Mouse (Mus musculus) T-helper 17 cell (primary cell): ENCODE data around the gene Ptprr.

Experiments used
- in situ Hi-C, 2 experiments: fragments of 300-600 bp; cut with MboI, MseI; formaldehyde crosslinking; loops; 1 replicate in 1 of 2; 2 replicates in 1 of 2; pipeline ENCODE4 v1.15.1; 2025; ENCODE audit warnings: high pct_unique_total_duplicates in 2 of 2

Gene Ptprr

DNA sequence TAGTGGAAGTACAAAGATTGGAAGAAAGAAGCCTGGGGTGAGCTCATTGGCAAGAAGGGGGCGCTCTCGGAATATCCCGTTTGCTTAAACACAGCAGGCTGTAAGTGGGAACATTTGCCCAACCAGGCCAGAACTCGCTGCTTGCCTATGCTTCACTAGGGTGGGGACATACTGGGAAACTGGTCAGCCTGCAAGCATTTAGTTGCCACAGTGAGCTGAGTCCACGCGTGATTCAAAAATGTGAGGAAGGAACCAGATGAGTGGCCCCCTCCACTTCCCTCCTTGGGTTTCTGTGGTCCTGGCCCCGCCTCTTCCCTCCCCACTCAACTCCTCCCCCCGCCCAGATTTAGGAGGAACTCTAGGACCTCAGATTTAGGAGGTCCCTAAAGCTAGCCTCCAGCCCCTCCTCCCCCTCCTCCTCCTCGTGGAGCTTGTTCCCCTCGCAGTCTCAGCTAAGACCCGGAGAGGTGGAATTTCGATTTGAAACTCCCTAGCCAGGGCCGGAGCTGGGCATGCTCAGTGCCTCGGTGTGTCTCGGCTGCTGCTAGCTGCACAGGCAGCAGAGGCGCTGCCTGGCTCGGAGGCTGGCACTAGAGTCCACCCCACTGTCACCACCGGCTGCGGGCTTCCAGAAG is at the start of gene Ptprr:
Gene Ptprr (plus strand): TSS at position 369 of the 635 bp plus-strand sequence.
- in situ Hi-C loops = no loop called here

DNA sequence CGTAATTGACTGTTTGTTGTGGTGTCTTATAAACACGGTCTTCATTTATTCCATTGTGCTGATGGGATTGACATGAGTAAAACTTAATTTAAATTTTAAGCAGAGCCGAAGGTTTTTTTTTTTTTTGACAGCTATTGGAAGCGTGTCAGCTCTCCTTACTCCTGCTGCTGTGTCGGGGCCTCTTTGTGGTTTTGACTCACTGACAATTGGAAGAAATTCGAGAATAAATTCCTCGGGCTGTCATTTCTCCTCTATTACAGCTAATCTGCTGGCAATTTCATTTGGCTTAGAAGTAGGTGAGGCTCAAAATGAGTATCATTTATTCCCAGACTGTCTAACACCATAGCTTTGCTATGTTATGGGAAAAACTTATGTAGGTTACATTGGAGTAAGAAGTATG is 41.7 kb upstream of the Ptprr start:
- in situ Hi-C loops = no loop called here

DNA sequence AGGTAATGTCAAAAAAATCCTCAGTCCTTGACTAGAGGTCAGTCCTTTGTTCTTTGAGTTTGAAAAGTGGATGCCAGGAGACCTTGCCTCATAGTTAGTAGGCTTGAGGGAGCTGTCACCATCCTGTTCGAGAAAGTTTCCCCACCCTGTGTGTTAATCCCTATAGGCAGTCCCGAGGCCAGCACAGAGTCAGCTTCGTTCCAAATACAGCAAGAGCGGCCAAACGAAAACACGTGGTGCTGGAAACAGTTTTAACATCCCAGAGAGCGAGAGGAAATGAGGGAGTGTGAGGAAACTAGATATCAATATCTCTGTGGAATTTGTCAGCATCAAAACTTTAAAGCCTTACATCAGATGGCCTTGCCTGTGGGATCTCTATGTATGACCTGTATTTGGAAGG is 39.0 kb upstream of the Ptprr start:
- in situ Hi-C loops = no loop called here

DNA sequence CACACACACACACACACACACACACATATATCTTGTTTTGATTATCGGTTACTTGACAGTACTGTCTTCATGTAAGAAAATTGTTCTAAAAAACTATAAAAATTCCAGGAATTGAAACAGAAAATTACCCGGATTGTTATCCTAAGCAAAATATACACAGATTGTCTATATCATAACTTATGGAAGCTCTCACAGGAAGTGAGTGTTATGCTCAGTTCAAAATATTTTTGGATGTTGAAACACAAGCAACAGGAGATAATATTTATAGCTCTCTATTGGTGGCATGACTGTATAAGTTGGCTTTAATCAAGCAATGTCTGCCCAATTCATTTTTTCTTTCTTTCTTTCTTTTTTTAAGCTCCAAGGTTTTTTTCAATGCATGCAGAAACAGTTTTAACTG is 38.0 kb upstream of the Ptprr start:
- in situ Hi-C loops = no loop called here

DNA sequence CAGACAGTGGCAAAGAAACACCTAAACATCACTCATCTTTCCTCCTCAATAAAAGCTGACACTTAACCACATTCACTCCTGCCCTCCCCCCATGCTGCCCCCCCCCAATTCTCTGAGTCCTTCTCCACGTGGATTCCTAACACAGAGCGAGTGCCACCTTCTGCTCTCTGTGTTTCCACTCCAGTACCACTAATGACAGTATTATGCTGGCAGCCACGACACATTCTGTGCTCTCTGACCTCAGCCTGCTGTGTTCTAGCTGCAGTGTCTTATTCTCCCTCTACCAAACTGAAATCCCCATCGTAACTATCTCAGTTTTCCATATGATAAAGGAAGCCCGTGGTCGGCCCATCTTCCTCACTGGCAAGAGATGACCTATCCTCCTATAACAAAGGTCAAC is 33.7 kb upstream of the Ptprr start:
- in situ Hi-C loops = no loop called here

DNA sequence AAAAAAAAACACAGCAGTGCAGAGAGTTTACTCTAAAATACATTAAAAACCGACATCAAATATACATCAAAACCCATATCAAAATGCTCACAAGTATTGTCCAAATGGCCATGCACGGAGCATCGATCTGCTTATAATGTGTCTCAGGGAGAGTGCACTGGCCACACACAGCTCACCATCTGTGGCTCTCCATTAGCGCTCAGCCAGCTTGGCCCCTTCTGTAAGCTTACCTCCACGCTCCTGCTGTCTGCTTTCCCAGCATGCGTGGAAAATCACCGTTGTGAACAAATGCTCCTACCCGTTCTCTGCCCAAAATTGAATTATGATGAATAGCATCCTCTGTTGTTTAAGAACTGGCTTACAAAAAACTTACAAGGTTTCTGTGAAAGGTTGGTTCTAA is 16.2 kb upstream of the Ptprr start:
- in situ Hi-C loops = no loop called here

DNA sequence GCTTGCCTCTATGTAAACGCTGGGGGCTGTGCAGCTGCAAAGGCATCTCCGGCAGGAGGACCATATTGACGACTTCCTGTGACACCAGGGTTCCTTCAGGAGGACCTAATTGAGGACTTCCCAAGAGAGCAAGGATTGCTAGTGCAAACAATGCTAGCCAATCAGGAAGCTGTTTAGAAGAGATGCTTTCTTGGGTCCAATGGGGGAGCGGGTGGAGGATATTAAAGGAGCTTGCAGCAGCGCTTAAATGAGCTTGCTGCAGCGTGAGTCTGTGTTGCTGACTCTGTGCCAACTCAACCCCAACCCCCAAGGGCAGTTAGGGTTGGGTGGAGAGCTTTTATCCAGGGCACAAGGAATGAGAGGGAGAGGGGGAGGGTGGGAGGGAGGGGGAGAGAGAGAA is 11.3 kb upstream of the Ptprr start:
- in situ Hi-C loops = no loop called here

DNA sequence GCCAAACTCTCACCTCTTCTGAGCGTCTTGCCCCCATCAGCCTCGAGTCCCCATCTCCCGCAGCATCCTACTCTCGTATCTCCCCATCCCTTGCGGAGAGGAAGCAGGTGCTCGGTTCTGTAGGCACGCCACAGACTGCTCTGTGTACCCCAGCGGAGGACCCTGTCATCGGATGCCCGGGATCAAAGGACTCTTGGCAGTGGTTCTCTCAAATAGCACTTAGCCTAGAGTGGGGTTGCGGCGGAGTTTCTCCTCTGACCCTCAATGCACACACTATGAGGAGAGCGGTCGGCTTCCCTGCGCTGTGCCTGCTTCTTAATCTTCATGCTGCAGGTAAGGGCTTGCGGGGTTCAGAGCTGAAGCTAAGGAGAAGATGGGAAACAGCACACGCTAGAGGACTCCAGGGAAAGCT is 473 bp downstream of the Ptprr start:
- in situ Hi-C loops = no loop called here

DNA sequence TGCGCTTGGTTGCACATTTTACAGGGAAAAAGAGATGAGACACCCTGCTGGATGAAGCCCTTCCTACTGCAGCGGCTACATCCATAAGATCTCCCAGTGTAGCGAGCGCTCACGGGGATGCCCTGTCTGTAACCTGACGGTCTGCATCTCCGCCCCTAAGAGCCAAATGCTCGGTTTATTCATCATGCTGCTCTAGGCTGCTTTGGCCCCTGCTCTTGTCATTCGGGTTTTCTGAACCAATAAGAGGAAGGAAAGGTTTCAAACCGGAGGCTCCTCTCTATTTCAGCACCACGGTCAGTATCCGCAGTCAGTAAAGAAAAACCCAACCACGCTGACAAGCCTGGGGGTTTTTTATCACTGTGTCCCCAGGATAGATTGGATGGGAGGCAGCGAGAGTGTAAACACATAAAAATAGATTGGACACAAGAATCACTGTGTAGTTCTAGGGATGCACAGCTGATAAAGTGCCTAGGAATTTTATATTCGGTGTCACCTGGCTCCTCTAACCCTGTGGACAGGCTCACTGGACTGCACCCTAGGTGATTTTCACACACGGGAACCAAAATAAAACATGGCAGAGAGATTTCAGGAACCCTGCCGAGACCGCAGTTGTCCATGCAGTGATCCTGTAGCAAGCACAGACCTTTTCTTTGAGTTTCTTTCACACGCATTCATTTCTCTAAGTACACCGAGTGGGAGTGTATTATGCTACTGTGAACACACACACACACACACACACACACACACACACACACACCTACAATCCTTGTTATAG is 1.3 kb downstream of the Ptprr start:
- in situ Hi-C loops = no loop called here

DNA sequence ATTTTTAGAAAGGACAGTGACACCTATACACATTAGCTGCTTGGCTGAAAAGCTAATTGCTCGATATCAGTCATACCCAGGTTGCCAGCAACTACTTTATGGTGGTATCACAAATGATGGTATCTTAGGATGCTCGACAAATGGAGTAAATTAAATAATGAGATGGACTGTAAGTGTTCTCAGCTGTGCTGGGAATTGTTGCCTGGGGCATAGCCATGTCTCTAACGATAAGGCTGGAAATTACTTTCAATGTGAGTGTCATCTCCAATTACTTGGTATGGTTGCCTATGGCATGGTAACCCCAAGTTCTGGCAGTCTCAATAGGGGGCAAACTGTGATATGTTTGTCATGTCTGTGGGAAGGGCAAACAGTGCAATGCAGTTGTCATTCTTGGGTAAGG is 3.1 kb downstream of the Ptprr start:
- in situ Hi-C loops = no loop called here

DNA sequence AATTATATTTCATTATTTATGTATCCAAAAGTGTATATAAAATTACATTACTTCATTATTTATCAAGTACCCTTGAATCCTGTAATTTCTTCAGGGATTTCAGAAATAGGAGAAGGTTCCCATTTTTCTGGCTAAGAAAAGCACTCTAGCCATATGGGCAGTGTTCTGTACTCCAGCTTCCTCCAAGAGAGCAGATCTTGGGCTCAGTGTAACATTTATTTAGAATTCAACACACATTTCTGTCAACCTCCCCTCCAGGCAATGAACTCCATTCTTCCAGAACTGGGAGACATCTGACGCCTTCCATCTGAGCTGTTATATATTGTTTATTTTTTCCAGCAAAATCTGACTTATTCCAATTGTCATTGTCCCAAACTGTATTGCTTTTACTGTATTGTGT is 20.1 kb downstream of the Ptprr start:
- in situ Hi-C loops = no loop called here

DNA sequence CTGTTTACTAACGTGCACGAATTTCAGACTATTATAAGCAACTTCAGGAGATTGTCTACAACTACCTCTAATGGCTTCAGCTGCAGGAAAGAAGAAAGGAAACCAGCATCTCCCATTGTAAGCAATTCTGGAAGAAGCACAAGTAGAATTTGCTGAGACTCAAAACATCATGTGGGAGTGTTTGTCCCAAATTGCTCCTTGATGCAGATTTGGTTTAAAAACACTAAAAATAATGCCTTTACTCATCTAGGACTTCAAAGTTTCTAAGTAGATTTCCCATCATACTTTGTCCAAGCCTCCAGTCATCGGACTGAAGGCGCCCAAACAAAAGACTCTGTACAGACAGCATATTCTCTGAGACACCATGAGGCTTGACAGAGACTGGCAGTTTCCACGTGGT is 57.9 kb downstream of the Ptprr start:
- in situ Hi-C loops = no loop called here

DNA sequence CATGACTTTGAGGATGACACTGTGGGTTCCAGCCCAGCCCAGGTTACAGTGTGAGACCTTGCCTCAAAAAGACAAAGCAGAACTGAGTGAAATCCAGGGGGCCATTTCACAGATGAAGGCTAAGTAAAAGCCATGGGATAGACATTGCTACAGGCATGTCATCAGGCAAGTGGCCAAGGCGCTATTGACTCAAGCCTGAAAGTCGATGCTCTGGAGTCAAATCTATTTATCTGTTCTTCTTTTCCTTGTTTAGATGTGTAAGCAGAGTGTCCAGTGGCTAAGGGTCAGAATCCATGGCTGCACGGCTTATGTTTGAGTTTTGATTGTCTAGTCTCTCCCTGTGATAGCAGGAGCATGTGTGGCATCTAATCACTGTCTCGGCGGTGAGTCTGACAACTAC is 60.6 kb downstream of the Ptprr start:
- in situ Hi-C loops = no loop called here

DNA sequence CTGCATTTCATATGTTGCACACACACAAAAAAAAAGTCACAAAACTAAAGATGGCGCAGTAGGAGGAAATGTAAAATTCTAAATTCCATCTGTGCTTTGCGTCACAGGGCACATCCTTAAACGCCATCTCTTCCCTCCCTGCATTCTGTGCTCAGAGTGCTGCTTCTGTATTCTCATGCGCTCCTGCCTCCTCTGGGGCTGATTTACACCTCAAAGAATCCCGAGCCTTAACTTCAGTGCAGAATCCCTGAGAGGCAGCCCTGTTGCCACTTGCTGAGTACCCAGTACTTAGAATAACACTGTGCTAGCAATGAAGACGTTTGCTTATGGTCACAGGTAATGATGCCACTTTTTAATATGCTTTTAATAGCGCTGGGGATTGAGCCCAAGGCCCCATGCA is 61.4 kb downstream of the Ptprr start:
- in situ Hi-C loops = no loop called here

DNA sequence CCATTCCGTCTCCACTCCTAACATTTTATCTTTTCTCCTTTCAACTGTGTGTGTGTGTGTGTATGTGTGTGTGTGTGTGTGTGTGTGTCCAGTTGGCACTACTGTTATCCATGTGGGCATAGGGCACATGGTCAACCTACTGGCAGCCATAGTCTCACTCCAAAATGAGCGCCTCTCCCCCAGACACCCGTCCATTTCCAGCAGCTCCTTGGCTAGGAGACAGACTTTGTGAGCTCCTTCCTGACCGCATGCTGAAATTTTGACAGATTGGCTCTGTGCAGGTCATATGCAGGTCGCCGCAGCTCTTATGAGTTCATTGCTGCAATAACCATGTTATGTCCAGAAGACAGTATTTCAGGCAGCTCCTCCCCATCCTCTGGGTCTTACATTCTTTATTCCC is 62.8 kb downstream of the Ptprr start:
- in situ Hi-C loops = loop anchor here in 1 of 2 experiments (10.0 kb wide), 1 partner anchor 114 kb away; no protein-coding TSS in a partner anchor

DNA sequence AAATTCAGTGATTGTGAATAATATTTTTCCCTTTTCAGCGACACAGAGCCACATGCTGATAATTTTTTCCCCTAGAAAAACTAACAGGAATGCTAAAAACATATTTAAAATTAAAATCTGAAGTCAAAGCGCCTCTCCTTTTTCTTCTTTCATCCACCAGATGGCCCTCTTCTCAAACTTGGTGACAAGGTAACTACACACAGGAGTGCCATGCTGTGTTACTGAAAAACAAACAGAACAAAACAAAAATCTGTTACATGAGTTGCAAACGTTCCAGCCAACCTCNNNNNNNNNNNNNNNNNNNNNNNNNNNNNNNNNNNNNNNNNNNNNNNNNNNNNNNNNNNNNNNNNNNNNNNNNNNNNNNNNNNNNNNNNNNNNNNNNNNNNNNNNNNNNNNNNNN is 66.0 kb downstream of the Ptprr start:
- in situ Hi-C loops = loop anchor here in 1 of 2 experiments (10.0 kb wide), 1 partner anchor 111 kb away; no protein-coding TSS in a partner anchor

DNA sequence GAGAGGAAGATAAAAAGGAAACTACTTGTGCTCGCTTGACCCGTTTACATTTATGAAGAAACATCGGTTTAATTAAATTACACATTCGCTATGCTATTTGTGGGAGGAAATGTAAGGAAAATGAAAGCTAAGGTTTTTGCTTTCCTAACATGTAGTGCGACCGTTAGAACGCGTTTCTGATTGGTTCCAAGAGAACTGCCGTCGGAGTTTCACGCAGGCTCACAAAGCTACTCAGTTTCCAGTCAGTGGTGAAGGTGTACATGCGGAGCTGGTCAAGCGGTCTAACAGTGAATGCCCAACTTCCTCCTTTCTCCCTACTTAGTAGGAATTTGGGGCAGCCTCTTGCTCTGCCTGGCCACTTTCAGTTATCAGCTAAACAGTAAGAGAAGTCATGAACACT is 78.5 kb downstream of the Ptprr start:
- in situ Hi-C loops = no loop called here

DNA sequence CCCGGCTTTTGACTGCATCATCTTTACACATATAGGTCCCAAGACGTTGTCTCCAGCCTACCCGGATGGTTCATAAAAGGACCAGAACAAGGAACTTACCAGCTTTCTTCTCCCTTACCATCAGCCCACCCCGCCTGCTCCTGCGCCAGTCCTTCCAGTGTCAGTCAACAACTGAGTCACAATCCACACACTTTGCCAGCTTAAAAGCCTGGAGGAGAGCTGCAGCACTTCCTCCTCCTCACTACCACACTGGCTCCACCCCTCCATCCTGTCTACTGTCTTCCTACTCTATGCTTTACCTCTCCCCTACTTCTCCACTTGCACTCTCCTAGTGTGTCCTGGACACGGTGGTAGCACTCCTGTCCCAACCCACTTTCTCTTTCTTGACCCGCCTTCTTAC is 80.5 kb downstream of the Ptprr start:
- in situ Hi-C loops = no loop called here

DNA sequence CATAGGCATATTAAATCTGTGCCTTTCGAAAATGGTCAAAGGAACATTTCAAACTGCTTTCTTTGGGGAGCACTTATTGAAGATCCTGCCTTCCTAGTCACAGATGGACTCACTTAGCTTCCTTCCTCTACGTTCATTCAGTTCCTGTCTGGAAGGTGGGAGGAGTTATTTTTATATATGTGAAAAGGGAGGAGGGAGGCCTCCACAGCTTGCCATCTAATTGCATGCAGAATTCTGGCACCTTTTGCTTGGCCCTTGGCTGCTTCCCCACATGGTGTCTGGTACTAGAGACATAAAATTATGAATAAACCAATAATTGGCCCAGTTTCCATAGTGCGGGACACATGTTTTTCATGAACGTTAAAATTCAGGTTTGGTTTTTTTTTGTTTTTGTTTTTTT is 90.2 kb downstream of the Ptprr start:
- in situ Hi-C loops = no loop called here

DNA sequence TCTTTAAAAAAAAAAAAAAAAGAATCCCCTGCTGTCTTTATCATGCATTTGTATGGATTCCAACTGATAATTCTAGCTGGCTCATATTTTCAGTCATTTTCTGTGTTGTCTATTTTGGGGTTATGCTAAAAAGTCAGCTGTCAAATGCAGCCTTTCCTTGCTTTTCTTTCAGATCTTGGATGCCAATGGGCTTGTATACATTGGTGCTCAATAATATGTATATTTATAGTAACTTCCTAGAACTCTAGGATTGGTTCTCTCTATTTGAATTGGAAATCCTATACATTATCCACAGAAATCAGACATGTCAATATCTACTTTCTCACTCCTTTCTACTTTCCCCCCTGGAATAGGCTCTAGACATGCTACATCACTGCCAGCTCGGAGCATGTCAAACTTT is 90.7 kb downstream of the Ptprr start:
- in situ Hi-C loops = no loop called here

DNA sequence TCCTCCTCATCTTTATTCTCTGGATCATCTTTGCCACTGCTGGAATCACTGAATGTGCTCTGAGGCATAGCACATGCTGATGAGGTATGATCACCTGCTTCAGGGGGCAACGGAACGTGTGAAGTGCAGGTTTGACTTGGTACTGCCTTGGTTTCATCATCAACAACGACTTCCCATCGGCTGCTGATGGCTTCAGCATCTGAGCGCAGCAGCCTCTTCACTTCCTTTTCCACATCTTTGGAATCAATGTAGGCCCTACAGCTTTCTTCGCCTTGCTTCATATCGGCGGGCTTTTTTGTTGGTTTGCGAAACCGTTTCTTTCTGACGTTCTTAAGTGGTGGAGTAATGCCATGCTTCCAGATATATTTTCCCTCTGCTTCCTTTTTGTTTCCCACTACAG is 94.9 kb downstream of the Ptprr start:
- in situ Hi-C loops = no loop called here

DNA sequence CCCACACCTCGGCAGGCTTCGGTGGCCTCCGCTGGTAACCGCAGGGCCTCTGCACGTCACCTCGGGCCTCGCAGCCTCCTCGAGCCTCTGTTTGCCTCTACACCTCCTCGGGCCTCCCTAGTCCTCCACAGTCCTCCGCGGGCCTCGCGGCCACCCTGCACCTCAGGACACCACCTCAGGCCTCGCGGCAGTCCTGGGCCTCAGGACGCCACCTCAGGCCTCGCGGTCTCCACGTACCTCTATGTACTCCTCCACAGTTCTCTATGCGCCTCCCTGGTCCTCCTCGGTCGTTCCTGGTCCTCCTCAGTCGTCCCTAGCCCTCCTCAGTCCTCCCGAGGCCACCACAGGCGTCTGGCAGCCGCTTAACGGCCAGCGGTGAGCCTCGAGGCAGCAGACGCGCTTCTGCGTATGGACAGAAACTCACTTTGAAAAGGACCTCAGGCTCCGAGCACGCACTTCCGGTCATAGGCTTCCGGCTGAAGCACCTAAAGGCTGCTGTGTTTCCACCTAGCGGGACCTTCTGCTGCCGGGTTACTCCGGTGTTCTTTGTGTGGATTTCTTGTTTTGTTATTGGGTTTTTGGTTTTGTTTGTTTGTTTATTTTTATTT is 96.0 kb downstream of the Ptprr start, which contains the start of gene 4933416C03Rik:
Gene 4933416C03Rik (minus strand): TSS at position 51 of the 608 bp plus-strand sequence.
- in situ Hi-C loops = no loop called here
